Mouse (Mus musculus): ENCODE data around the gene Syngr4.
"Not testable (repeated sequence)": the region's sequence is repeated elsewhere in the genome, so short reads cannot be mapped to it uniquely, and the experiment has no call there.

DNA sequence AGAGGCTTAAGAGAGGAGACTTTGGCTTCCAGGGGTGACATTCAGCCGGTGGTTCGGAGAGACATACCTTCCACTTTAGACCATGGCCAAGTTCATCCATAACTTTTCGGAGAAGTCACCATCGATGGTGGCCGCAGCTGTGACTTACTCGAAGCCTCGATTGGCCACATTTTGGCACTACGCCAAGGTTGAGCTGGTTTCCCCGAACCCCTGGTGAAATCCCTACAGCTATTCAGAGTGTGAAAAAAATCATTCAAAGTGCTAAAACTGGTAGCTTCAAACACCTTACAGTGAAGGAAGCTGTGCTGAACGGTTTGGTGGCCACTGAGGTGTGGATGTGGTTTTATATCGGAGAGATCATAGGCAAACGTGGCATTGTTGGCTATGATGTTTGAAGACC, 37.3 kb upstream of the Syngr4 start:
- TF ChIP-seq POLR2A (IDR thresholded peaks at IDR 0.05; ENCODE audit: insufficient read length, low read depth); MAX (IDR thresholded peaks at IDR 0.05; ENCODE audit: low read depth); MYOG (IDR thresholded peaks at IDR 0.05; ENCODE audit: control insufficient read depth in 1 of 3, insufficient read depth in 1 of 3, insufficient read length in 2 of 3, low read depth in 2 of 3); TCF12 (IDR thresholded peaks at IDR 0.05; ENCODE audit: insufficient read depth, poor library complexity, severe bottlenecking); SRF (IDR thresholded peaks at IDR 0.05; ENCODE audit: control insufficient read depth, insufficient read length, low read depth); TCF3 (IDR thresholded peaks at IDR 0.05; ENCODE audit: insufficient read length, low read depth); MYOD1 (IDR thresholded peaks at IDR 0.05; ENCODE audit: control insufficient read depth in 1 of 3, insufficient read length in 2 of 3, low read depth in 2 of 3); CEBPB (IDR thresholded peaks at IDR 0.05; ENCODE audit: insufficient read depth, poor library complexity, severe bottlenecking); USF1 (IDR thresholded peaks at IDR 0.05; ENCODE audit: low read depth); E2F4 (IDR thresholded peaks at IDR 0.05; ENCODE audit: insufficient read depth): not testable (repeated sequence)
